Mouse (Mus musculus): ENCODE results near the gene Adora1.
A peak's percentile ranks its signal among the peaks of the same experiment; 100 is the strongest.

- TF ChIP-seq POLR2A (IDR thresholded peaks at IDR 0.05; ENCODE audit: insufficient read length, low read depth) (peak; percentile 11), TCF12 (IDR thresholded peaks at IDR 0.05; ENCODE audit: insufficient read depth, poor library complexity, severe bottlenecking) (no peak), MAX (IDR thresholded peaks at IDR 0.05; ENCODE audit: low read depth) (no peak), MYOD1 (IDR thresholded peaks at IDR 0.05; ENCODE audit: control insufficient read depth in 1 of 3, insufficient read length in 2 of 3, low read depth in 2 of 3) (no peak), USF1 (IDR thresholded peaks at IDR 0.05; ENCODE audit: low read depth) (no peak), REST (IDR thresholded peaks at IDR 0.05; ENCODE audit: insufficient read depth, insufficient read length) (no peak), E2F4 (IDR thresholded peaks at IDR 0.05; ENCODE audit: insufficient read depth) (no peak), MYOG (IDR thresholded peaks at IDR 0.05; ENCODE audit: control insufficient read depth in 1 of 3, insufficient read depth in 1 of 3, insufficient read length in 2 of 3, low read depth in 2 of 3) (no peak)
Observed at GRCm38 (mm10) chr1:134243948-134244914, 9.0 kb upstream of the Adora1 start.
